Mouse (Mus musculus) kidney, embryonic 14.5 days (tissue): Measurements from ENCODE around the gene Clec2e. TPM values are rescaled to one million over a fixed set of nuclear protein-coding genes. Genes with fewer than 3 reads are reported as not detected.
A peak's percentile ranks its signal among the peaks of the same experiment; 100 is the strongest.

Experiments used
- ATAC-seq: fragments of 200-750 bp; cut with Nextera tagmentation; 2 replicates; pipeline ENCODE4 v1.8.0; 2017; ENCODE audit warnings: moderate number of reproducible peaks, mild to moderate bottlenecking, moderate TSS enrichment, moderate library complexity; ENCODE audit not compliant: low FRiP score, low TSS enrichment
- H3K27ac ChIP-seq: fragments of 300-500 bp; sonication (generic); 2 replicates; pipeline ENCODE4 v1.5.1; 2014; ENCODE audit warnings: low read depth, mild to moderate bottlenecking, low read length, moderate library complexity, mixed read lengths
- H3K27me3 ChIP-seq: fragments of 300-500 bp; sonication (generic); 2 replicates; pipeline ENCODE4 v1.6.1; 2014; ENCODE audit warnings: mild to moderate bottlenecking, low read length; ENCODE audit not compliant: control insufficient read depth, insufficient read depth
- H3K36me3 ChIP-seq: fragments of 300-500 bp; sonication (generic); 2 replicates; pipeline ENCODE4 v1.6.1; 2014; ENCODE audit warnings: low read length, mixed read lengths; ENCODE audit not compliant: control insufficient read depth, insufficient read depth
- H3K4me1 ChIP-seq: fragments of 300-500 bp; sonication (generic); 2 replicates; pipeline ENCODE4 v1.6.1; 2014; ENCODE audit warnings: low read length, mixed read lengths; ENCODE audit not compliant: control insufficient read depth, insufficient read depth
- H3K4me2 ChIP-seq: fragments of 300-500 bp; sonication (generic); replicated peaks from 2 replicates; pipeline ENCODE4 v1.6.1; 2014; ENCODE audit warnings: low read depth, mild to moderate bottlenecking, low read length
- H3K4me3 ChIP-seq: fragments of 300-500 bp; sonication (generic); 2 replicates; pipeline ENCODE4 v1.5.1; 2014; ENCODE audit warnings: mild to moderate bottlenecking, low read length
- H3K9ac ChIP-seq: fragments of 300-500 bp; sonication (generic); 2 replicates; pipeline ENCODE4 v1.6.1; 2014; ENCODE audit warnings: low read depth, mild to moderate bottlenecking, low read length, moderate library complexity
- H3K9me3 ChIP-seq: fragments of 300-500 bp; sonication (generic); 2 replicates; pipeline ENCODE4 v1.6.1; 2016; ENCODE audit warnings: low read length; ENCODE audit not compliant: control insufficient read depth
- WGBS: fragments of 180-500 bp; shearing (Covaris S2); extraction: QIAGEN DNeasy Blood & Tissue Kit; methylation state at CpG from one replicate; pipeline ENCODE4 v1.1.7; 2014; 5-methylcytosine and 5-hydroxymethylcytosine counted together
- polyA plus RNA-seq: library from polyadenylated mRNA; unstranded; fragments of >200 nt; fragmentation: Nextera tagmentation; extraction: Ambion mirVana; gene quantifications from 2 replicates; pipeline ENCODE4 v1.2.1, GENCODE M21; 2014

Clec2e gene
- polyA plus RNA-seq, 1 experiment from 2014 or later = not detected

DNA sequence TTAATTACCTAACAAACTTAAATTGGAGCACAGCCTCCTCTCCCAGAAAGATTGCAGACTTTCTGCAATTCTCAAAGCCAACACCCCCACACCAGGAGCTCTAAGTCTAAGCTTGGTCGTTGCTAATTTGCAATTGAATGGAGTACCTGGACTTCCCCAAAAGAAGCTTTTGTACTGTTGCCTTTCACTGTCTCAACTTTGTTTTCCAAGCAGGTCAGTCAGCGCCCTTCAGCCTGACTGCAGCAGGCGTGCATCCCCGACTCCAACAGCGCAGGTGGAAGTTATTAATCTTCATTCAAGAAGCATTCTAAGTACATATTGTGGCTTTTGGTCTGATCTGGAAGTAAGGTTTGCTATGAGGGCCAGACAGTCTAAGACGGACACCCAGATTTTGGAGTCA is 15.6 kb downstream of the Clec2e start:
- no peak overlapping the region for H3K9ac ChIP-seq
- H3K4me3 ChIP-seq = no peak overlapping the region
- H3K27me3 ChIP-seq = no peaks in the 10 kb centered on the region
- no peaks in the 10 kb centered on the region for H3K36me3 ChIP-seq
- no peak for ATAC-seq
- WGBS = 88% methylated on average over 6 of the region's 6 CpGs
- no peaks in the 10 kb centered on the region for H3K4me1 ChIP-seq
- H3K27ac ChIP-seq = no peak overlapping the region
- no peak overlapping the region for H3K4me2 ChIP-seq
- H3K9me3 ChIP-seq = no peaks in the 10 kb centered on the region

- Histone ChIP-seq H3K27me3 (no peaks in the 10 kb centered on the region), H3K27ac (no peak overlapping the region), H3K4me3 (no peak overlapping the region), H3K36me3 (no peaks in the 10 kb centered on the region), H3K4me1 (no peaks in the 10 kb centered on the region), H3K9ac (no peak overlapping the region), H3K4me2 (no peak overlapping the region), H3K9me3 (no peaks in the 10 kb centered on the region)
- 66% methylated on average over 1 of the region's 1 CpGs for WGBS
- ATAC-seq = peak; percentile 60
These were observed 33.7 kb downstream of the Clec2e start for GRCm38 (mm10) chr6:129066986-129067385.

DNA sequence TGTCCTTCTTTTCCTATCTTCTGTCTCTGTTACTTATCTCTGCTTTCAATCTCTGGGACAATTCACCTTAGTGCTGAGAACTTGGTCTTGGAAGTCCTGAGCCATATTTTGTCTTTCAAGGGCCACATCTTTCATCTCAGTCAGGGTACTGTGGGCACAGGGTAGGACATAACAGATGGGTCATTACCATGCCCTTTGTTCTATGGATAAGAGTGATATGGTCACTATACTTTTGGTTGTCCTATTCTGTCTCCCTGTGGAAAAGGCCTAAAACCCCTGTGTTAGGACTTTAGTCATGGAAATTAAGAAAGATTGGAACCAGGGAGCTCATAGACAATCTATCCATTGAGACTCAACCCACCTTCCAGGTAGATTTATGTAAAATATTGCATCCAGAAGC is 34.2 kb downstream of the Clec2e start:
- Histone ChIP-seq H3K4me1 (no peaks in the 10 kb centered on the region), H3K9ac (no peak overlapping the region), H3K4me3 (no peak overlapping the region), H3K36me3 (no peaks in the 10 kb centered on the region), H3K27me3 (no peaks in the 10 kb centered on the region), H3K27ac (no peak overlapping the region), H3K9me3 (no peaks in the 10 kb centered on the region), H3K4me2 (no peak overlapping the region)
- ATAC-seq = no peak

GRCm38 (mm10) chr6:129065857-129066256 is 34.9 kb downstream of the Clec2e start:
- H3K9me3 ChIP-seq = no peaks in the 10 kb centered on the region
- H3K36me3 ChIP-seq = no peaks in the 10 kb centered on the region
- H3K4me1 ChIP-seq = no peaks in the 10 kb centered on the region
- H3K9ac ChIP-seq = no peak overlapping the region
- no peak for ATAC-seq
- no peak overlapping the region for H3K4me2 ChIP-seq
- 91% methylated on average over 3 of the region's 3 CpGs for WGBS
- no peaks in the 10 kb centered on the region for H3K27me3 ChIP-seq
- H3K27ac ChIP-seq = no peak overlapping the region
- H3K4me3 ChIP-seq = no peak overlapping the region

- Histone ChIP-seq H3K4me1 (no peaks in the 10 kb centered on the region), H3K9ac (no peak overlapping the region), H3K9me3 (no peaks in the 10 kb centered on the region), H3K4me3 (no peak overlapping the region), H3K27me3 (no peaks in the 10 kb centered on the region), H3K27ac (no peak overlapping the region), H3K36me3 (no peaks in the 10 kb centered on the region), H3K4me2 (no peak overlapping the region)
- no peak for ATAC-seq
- 70% methylated on average over 3 of the region's 3 CpGs for WGBS
These were observed 35.3 kb downstream of the Clec2e start for GRCm38 (mm10) chr6:129065407-129065806.

GRCm38 (mm10) chr6:129058013-129058412 is 42.7 kb downstream of the Clec2e start:
- ATAC-seq = no peak
- Histone ChIP-seq H3K27ac (no peak overlapping the region), H3K9me3 (no peaks in the 10 kb centered on the region), H3K36me3 (no peaks in the 10 kb centered on the region), H3K27me3 (no peaks in the 10 kb centered on the region), H3K4me3 (no peak overlapping the region), H3K4me1 (no peaks in the 10 kb centered on the region), H3K4me2 (no peak overlapping the region), H3K9ac (no peak overlapping the region)

DNA sequence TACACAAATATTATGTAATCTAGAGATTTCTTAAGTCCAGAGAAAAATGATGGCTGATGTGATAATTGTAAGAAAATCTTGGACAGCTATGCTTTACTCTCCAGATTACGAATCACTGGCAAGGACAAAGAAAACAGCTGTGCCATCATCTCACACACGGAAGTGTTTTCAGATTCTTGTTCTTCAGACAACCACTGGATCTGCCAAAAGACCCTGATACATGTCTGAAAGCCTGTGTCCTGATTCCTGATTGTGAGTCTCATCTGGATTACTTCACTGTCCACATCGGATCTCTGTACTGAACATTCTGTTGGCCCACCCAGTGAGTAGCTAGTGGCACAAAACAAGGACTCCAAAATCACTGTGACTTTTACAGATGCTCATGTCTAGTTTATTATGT is 44.5 kb downstream of the Clec2e start:
- no peaks in the 10 kb centered on the region for H3K27me3 ChIP-seq
- H3K36me3 ChIP-seq = no peaks in the 10 kb centered on the region
- WGBS = 89% methylated on average over 3 of the region's 3 CpGs
- H3K4me1 ChIP-seq = no peaks in the 10 kb centered on the region
- ATAC-seq = no peak
- no peak overlapping the region for H3K27ac ChIP-seq
- H3K4me3 ChIP-seq = no peak overlapping the region
- no peak overlapping the region for H3K4me2 ChIP-seq
- no peak overlapping the region for H3K9ac ChIP-seq
- H3K9me3 ChIP-seq = no peaks in the 10 kb centered on the region

GRCm38 (mm10) chr6:129051731-129052130 is 49.0 kb downstream of the Clec2e start:
- no peak for ATAC-seq
- Histone ChIP-seq H3K27ac (no peak overlapping the region), H3K27me3 (no peaks in the 10 kb centered on the region), H3K9me3 (no peaks in the 10 kb centered on the region), H3K9ac (no peak overlapping the region), H3K36me3 (no peaks in the 10 kb centered on the region), H3K4me1 (0 out of 2 replicates have a peak, but pooled peaks cover 3% of the 10 kb centered on the region), H3K4me3 (no peak overlapping the region), H3K4me2 (no peak overlapping the region)
- WGBS = 86% methylated on average over 5 of the region's 5 CpGs

GRCm38 (mm10) chr6:129051086-129051485 is 49.6 kb downstream of the Clec2e start:
- ATAC-seq = no peak
- H3K4me2 ChIP-seq = no peak overlapping the region
- H3K27me3 ChIP-seq = no peaks in the 10 kb centered on the region
- H3K4me3 ChIP-seq = no peak overlapping the region
- 85% methylated on average over 3 of the region's 3 CpGs for WGBS
- H3K9me3 ChIP-seq = no peaks in the 10 kb centered on the region
- no peaks in the 10 kb centered on the region for H3K36me3 ChIP-seq
- H3K4me1 ChIP-seq = 0 out of 2 replicates have a peak, but pooled peaks cover 3% of the 10 kb centered on the region
- no peak overlapping the region for H3K9ac ChIP-seq
- H3K27ac ChIP-seq = no peak overlapping the region
